Mouse (Mus musculus) testis, adult 2 months (tissue): ENCODE results near the gene Map2k6.
"Not testable (repeated sequence)": the region's sequence is repeated elsewhere in the genome, so short reads cannot be mapped to it uniquely, and the experiment has no call there.

Source experiments
- CTCF ChIP-seq: fragments of 200-500 bp; IDR thresholded peaks from 2 replicates; pipeline ENCODE4 v1.5.1; 2012; ENCODE audit warnings: low read depth, mild to moderate bottlenecking, inconsistent platforms, low read length, moderate library complexity; ENCODE audit not compliant: control insufficient read depth, insufficient read depth, insufficient replicate concordance
- POLR2A ChIP-seq: fragments of 200-500 bp; IDR thresholded peaks from 2 replicates; pipeline ENCODE4 v1.6.1; 2012; ENCODE audit warnings: low read depth, mild to moderate bottlenecking, inconsistent platforms, low read length, moderate library complexity; ENCODE audit not compliant: control insufficient read depth

GRCm38 (mm10) chr11:110355131-110355530, 43.8 kb upstream of the Map2k6 start:
- TF ChIP-seq CTCF, POLR2A: not testable (repeated sequence)
